Mouse (Mus musculus): ENCODE data around the gene Swt1. TPM values are rescaled to one million over a fixed set of nuclear protein-coding genes. Genes with fewer than 3 reads are reported as not detected.

Swt1 gene
- polyA plus RNA-seq, 1 experiment from 2014 or later, result 21.0 TPM

DNA sequence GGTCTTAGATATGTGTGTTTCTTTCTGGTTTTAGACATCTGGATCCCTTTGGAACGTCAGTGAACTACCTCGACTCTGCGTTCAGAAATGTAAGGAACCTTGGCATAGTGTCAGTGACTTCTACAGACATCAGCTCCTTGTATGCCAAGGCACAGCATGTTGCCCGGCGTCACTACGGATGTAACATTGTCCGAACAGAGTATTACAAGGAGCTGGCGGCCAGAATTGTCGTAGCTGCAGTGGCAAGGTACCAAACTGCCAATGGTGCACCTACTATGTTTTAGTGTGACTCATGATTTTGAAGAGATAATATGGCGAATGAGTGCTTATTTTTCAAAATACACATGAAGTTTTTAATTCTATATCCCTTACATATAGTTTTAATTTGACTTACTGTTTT, 21.6 kb upstream of the Swt1 start:
- no peak for ATAC-seq
- Histone ChIP-seq H3K27me3 (replicated peaks; ENCODE audit: control insufficient read depth, insufficient read depth, low read length) (no peaks in the 10 kb centered on the region), H3K4me2 (ENCODE audit: low read length) (no peak overlapping the region), H3K9me3 (ENCODE audit: control insufficient read depth, low read length) (no peaks in the 10 kb centered on the region), H3K9ac (replicated peaks; ENCODE audit: low read depth, low read length) (no peak overlapping the region), H3K27ac (ENCODE audit: low read length) (no peak overlapping the region), H3K36me3 (ENCODE audit: control insufficient read depth, insufficient read depth) (peaks cover 36% of the 10 kb centered on the region), H3K4me1 (replicated peaks; ENCODE audit: control insufficient read depth, insufficient read depth, low read length) (no peaks in the 10 kb centered on the region), H3K4me3 (replicated peaks; ENCODE audit: low read length) (no peak overlapping the region)
- 92% methylated on average over 10 of the region's 10 CpGs for WGBS

GRCm38 (mm10) chr1:151435431-151435830, 7.2 kb upstream of the Swt1 start:
- no peak for ATAC-seq
- H3K27ac ChIP-seq (ENCODE audit: low read length), result no peak overlapping the region
- H3K36me3 ChIP-seq (ENCODE audit: control insufficient read depth, insufficient read depth), result peaks cover 29% of the 10 kb centered on the region
- no peak overlapping the region for H3K9ac ChIP-seq (replicated peaks; ENCODE audit: low read depth, low read length)
- H3K4me1 ChIP-seq (replicated peaks; ENCODE audit: control insufficient read depth, insufficient read depth, low read length), result no peaks in the 10 kb centered on the region
- 97% methylated on average over 6 of the region's 6 CpGs for WGBS
- H3K27me3 ChIP-seq (replicated peaks; ENCODE audit: control insufficient read depth, insufficient read depth, low read length), result no peaks in the 10 kb centered on the region
- no peaks in the 10 kb centered on the region for H3K9me3 ChIP-seq (ENCODE audit: control insufficient read depth, low read length)
- H3K4me2 ChIP-seq (ENCODE audit: low read length), result no peak overlapping the region
- H3K4me3 ChIP-seq (replicated peaks; ENCODE audit: low read length), result no peak overlapping the region

DNA sequence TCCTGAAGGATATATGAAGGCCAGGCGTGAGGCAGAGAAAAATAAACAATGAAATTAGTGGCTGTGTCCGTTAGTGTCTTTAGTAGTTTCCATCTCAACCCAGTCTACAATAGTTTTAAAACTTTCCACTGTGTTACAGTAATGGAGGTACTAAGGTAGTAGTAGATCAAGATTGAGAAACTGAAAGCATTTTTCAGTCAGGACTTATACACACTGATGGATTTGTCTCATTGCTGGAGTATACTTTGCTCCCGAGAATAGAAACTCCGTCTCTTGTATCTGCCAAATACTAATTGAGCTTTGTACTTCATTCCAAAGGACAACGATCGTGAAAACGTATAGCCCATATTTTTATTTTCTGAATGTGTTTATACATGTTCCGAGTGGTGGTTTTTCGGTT, 1.1 kb upstream of the Swt1 start:
- ATAC-seq, result no peak
- Histone ChIP-seq H3K36me3 (ENCODE audit: control insufficient read depth, insufficient read depth) (peaks cover 3% of the 10 kb centered on the region), H3K9me3 (ENCODE audit: control insufficient read depth, low read length) (no peaks in the 10 kb centered on the region), H3K9ac (replicated peaks; ENCODE audit: low read depth, low read length) (peak overlapping the region; percentile 97), H3K4me2 (ENCODE audit: low read length) (peak overlapping the region; percentile 86), H3K4me3 (replicated peaks; ENCODE audit: low read length) (peak overlapping the region; percentile 99), H3K27ac (ENCODE audit: low read length) (no peak overlapping the region; the same call in 1 of the 2 replicates), H3K4me1 (replicated peaks; ENCODE audit: control insufficient read depth, insufficient read depth, low read length) (peaks cover 12% of the 10 kb centered on the region), H3K27me3 (replicated peaks; ENCODE audit: control insufficient read depth, insufficient read depth, low read length) (no peaks in the 10 kb centered on the region)
- WGBS, result 33% methylated on average over 9 of the region's 9 CpGs

- peak overlapping the region; percentile 76 for H3K9ac ChIP-seq (replicated peaks; ENCODE audit: low read depth, low read length)
- under 1% methylated on average over 26 of the region's 26 CpGs for WGBS
- no peaks in the 10 kb centered on the region for H3K36me3 ChIP-seq (ENCODE audit: control insufficient read depth, insufficient read depth)
- H3K9me3 ChIP-seq (ENCODE audit: control insufficient read depth, low read length), result no peaks in the 10 kb centered on the region
- H3K27me3 ChIP-seq (replicated peaks; ENCODE audit: control insufficient read depth, insufficient read depth, low read length), result no peaks in the 10 kb centered on the region
- peak overlapping the region; percentile 99 for H3K4me3 ChIP-seq (replicated peaks; ENCODE audit: low read length)
- peak overlapping the region; percentile 71 for H3K4me2 ChIP-seq (ENCODE audit: low read length)
- H3K4me1 ChIP-seq (replicated peaks; ENCODE audit: control insufficient read depth, insufficient read depth, low read length), result peaks cover 12% of the 10 kb centered on the region
- H3K27ac ChIP-seq (ENCODE audit: low read length), result peak overlapping the region; percentile 39; the same call in 1 of the 2 replicates
- peak; percentile 44 for ATAC-seq
These were observed 380 bp downstream of the Swt1 start for GRCm38 (mm10) chr1:151427888-151428262.

- Histone ChIP-seq H3K27me3 (replicated peaks; ENCODE audit: control insufficient read depth, insufficient read depth, low read length) (no peaks in the 10 kb centered on the region), H3K36me3 (ENCODE audit: control insufficient read depth, insufficient read depth) (no peaks in the 10 kb centered on the region), H3K4me3 (replicated peaks; ENCODE audit: low read length) (peak overlapping the region; percentile 99), H3K4me2 (ENCODE audit: low read length) (peak overlapping the region; percentile 71), H3K9ac (replicated peaks; ENCODE audit: low read depth, low read length) (no peak overlapping the region), H3K4me1 (replicated peaks; ENCODE audit: control insufficient read depth, insufficient read depth, low read length) (peaks cover 12% of the 10 kb centered on the region), H3K9me3 (ENCODE audit: control insufficient read depth, low read length) (no peaks in the 10 kb centered on the region), H3K27ac (ENCODE audit: low read length) (no peak overlapping the region)
- 29% methylated on average over 7 of the region's 7 CpGs for WGBS
- ATAC-seq, result no peak
These were observed 1.2 kb downstream of the Swt1 start for GRCm38 (mm10) chr1:151426947-151427600.

DNA sequence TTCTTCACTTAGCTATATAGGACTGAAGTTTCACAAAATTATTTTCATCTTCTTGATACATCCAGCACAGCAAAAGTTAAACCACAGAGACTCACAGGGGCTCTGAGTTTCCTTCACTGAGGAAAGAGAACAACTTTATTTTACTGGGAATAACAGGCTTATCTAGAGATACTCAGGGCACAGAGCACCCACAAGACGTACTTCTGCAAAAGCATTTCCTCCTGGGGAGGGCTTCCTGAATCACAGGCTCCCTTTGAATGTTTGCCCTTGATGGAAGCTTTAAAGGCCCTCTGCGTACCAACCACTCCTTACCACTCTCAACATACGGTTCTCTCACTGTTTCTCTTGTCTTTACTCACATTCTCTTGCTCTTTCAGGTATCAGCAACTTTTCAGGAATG, 6.1 kb downstream of the Swt1 start:
- no peak for ATAC-seq
- no peaks in the 10 kb centered on the region for H3K9me3 ChIP-seq (ENCODE audit: control insufficient read depth, low read length)
- H3K9ac ChIP-seq (replicated peaks; ENCODE audit: low read depth, low read length), result no peak overlapping the region
- H3K27ac ChIP-seq (ENCODE audit: low read length), result no peak overlapping the region
- no peak overlapping the region for H3K4me2 ChIP-seq (ENCODE audit: low read length)
- peaks cover 10% of the 10 kb centered on the region for H3K36me3 ChIP-seq (ENCODE audit: control insufficient read depth, insufficient read depth)
- no peaks in the 10 kb centered on the region for H3K27me3 ChIP-seq (replicated peaks; ENCODE audit: control insufficient read depth, insufficient read depth, low read length)
- H3K4me1 ChIP-seq (replicated peaks; ENCODE audit: control insufficient read depth, insufficient read depth, low read length), result peaks cover 4% of the 10 kb centered on the region
- WGBS, result 88% methylated on average over 3 of the region's 3 CpGs
- no peak overlapping the region for H3K4me3 ChIP-seq (replicated peaks; ENCODE audit: low read length)

- Histone ChIP-seq H3K9ac (replicated peaks; ENCODE audit: low read depth, low read length) (no peak overlapping the region), H3K4me2 (ENCODE audit: low read length) (no peak overlapping the region), H3K27me3 (replicated peaks; ENCODE audit: control insufficient read depth, insufficient read depth, low read length) (no peaks in the 10 kb centered on the region), H3K27ac (ENCODE audit: low read length) (no peak overlapping the region), H3K9me3 (ENCODE audit: control insufficient read depth, low read length) (no peaks in the 10 kb centered on the region), H3K4me3 (replicated peaks; ENCODE audit: low read length) (no peak overlapping the region), H3K4me1 (replicated peaks; ENCODE audit: control insufficient read depth, insufficient read depth, low read length) (no peaks in the 10 kb centered on the region), H3K36me3 (ENCODE audit: control insufficient read depth, insufficient read depth) (no peaks in the 10 kb centered on the region)
- WGBS, result 96% methylated on average over 3 of the region's 3 CpGs
- ATAC-seq, result no peak
These were observed 18.4 kb downstream of the Swt1 start for GRCm38 (mm10) chr1:151409827-151410226.

GRCm38 (mm10) chr1:151390029-151390428, 38.2 kb downstream of the Swt1 start:
- no peak for ATAC-seq
- 98% methylated on average over 1 of the region's 1 CpGs for WGBS
- H3K27me3 ChIP-seq (replicated peaks; ENCODE audit: control insufficient read depth, insufficient read depth, low read length), result no peaks in the 10 kb centered on the region
- no peak overlapping the region for H3K9ac ChIP-seq (replicated peaks; ENCODE audit: low read depth, low read length)
- no peak overlapping the region for H3K4me3 ChIP-seq (replicated peaks; ENCODE audit: low read length)
- H3K36me3 ChIP-seq (ENCODE audit: control insufficient read depth, insufficient read depth), result 0 out of 2 replicates have a peak, but pooled peaks cover 2% of the 10 kb centered on the region
- no peaks in the 10 kb centered on the region for H3K9me3 ChIP-seq (ENCODE audit: control insufficient read depth, low read length)
- no peaks in the 10 kb centered on the region for H3K4me1 ChIP-seq (replicated peaks; ENCODE audit: control insufficient read depth, insufficient read depth, low read length)
- H3K27ac ChIP-seq (ENCODE audit: low read length), result no peak overlapping the region
- no peak overlapping the region for H3K4me2 ChIP-seq (ENCODE audit: low read length)

DNA sequence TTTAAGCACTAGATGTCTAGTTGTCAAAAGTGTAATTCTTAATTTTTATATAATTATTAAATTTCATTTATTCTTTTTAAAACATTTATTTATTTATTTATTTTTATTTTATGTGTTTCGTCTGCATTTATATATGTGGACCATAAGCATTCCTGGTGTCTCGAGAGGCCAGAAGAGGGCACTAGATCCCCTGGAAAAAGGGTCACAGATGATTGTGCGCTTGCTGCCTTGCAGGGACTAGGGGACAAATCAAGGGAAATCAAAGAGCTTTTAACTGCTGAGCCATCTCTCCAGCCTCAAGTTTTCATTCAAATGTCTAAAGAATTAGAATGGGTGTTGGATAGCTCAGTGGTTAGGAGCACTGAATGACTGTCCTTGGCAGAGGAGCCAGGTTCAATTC, 50.9 kb downstream of the Swt1 start:
- no peak overlapping the region for H3K9ac ChIP-seq (replicated peaks; ENCODE audit: low read depth, low read length)
- WGBS, result 84% methylated on average over 3 of the region's 3 CpGs
- no peak overlapping the region for H3K27ac ChIP-seq (ENCODE audit: low read length)
- H3K4me2 ChIP-seq (ENCODE audit: low read length), result no peak overlapping the region
- no peak for ATAC-seq
- H3K9me3 ChIP-seq (ENCODE audit: control insufficient read depth, low read length), result no peaks in the 10 kb centered on the region
- H3K4me1 ChIP-seq (replicated peaks; ENCODE audit: control insufficient read depth, insufficient read depth, low read length), result no peaks in the 10 kb centered on the region
- no peak overlapping the region for H3K4me3 ChIP-seq (replicated peaks; ENCODE audit: low read length)
- H3K36me3 ChIP-seq (ENCODE audit: control insufficient read depth, insufficient read depth), result no peaks in the 10 kb centered on the region
- H3K27me3 ChIP-seq (replicated peaks; ENCODE audit: control insufficient read depth, insufficient read depth, low read length), result no peaks in the 10 kb centered on the region

GRCm38 (mm10) chr1:151372823-151373222, 55.4 kb downstream of the Swt1 start:
- H3K9ac ChIP-seq (replicated peaks; ENCODE audit: low read depth, low read length), result no peak overlapping the region
- 87% methylated on average over 1 of the region's 1 CpGs for WGBS
- H3K36me3 ChIP-seq (ENCODE audit: control insufficient read depth, insufficient read depth), result peaks cover 7% of the 10 kb centered on the region
- no peak for ATAC-seq
- no peak overlapping the region for H3K27ac ChIP-seq (ENCODE audit: low read length)
- no peaks in the 10 kb centered on the region for H3K9me3 ChIP-seq (ENCODE audit: control insufficient read depth, low read length)
- H3K4me1 ChIP-seq (replicated peaks; ENCODE audit: control insufficient read depth, insufficient read depth, low read length), result no peaks in the 10 kb centered on the region
- H3K4me2 ChIP-seq (ENCODE audit: low read length), result no peak overlapping the region
- no peaks in the 10 kb centered on the region for H3K27me3 ChIP-seq (replicated peaks; ENCODE audit: control insufficient read depth, insufficient read depth, low read length)
- H3K4me3 ChIP-seq (replicated peaks; ENCODE audit: low read length), result no peak overlapping the region

Measured in forebrain, embryonic 16.5 days (tissue).